Mouse (Mus musculus) adipocyte (in vitro differentiated cells): ENCODE results near the gene Arf3.
A peak's percentile ranks its signal among the peaks of the same experiment; 100 is the strongest.
"Not testable (repeated sequence)": the region's sequence is repeated elsewhere in the genome, so short reads cannot be mapped to it uniquely, and the experiment has no call there.

ENCODE experiments used
- DNase-seq: peaks from one replicate; pipeline ENCODE4 v3.0.0-alpha.2; 2016; ENCODE audit warnings: low spot score

Arf3 gene

GRCm38 (mm10) chr15:98753021-98753423 lies 10.0 kb downstream of the Arf3 start:
- DNase-seq = no peak

GRCm38 (mm10) chr15:98749093-98749492 lies 13.9 kb downstream of the Arf3 start:
- no peak for DNase-seq

GRCm38 (mm10) chr15:98747296-98747695 lies 15.7 kb downstream of the Arf3 start:
- no peak for DNase-seq

GRCm38 (mm10) chr15:98746344-98746965 lies 16.6 kb downstream of the Arf3 start:
- DNase-seq = no peak

GRCm38 (mm10) chr15:98743863-98744262 lies 19.2 kb downstream of the Arf3 start:
- not testable (repeated sequence) for DNase-seq

GRCm38 (mm10) chr15:98742766-98743428 lies 20.1 kb downstream of the Arf3 start:
- no peak for DNase-seq

GRCm38 (mm10) chr15:98740219-98740618 lies 22.8 kb downstream of the Arf3 start:
- DNase-seq = no peak

GRCm38 (mm10) chr15:98738796-98739195 lies 24.2 kb downstream of the Arf3 start:
- DNase-seq = no peak

GRCm38 (mm10) chr15:98737881-98738280 lies 25.1 kb downstream of the Arf3 start:
- peak; percentile 14 for DNase-seq

GRCm38 (mm10) chr15:98736521-98736920 lies 26.5 kb downstream of the Arf3 start:
- DNase-seq = no peak

- DNase-seq = no peak
Observed at GRCm38 (mm10) chr15:98733976-98734566, 28.9 kb downstream of the Arf3 start.

GRCm38 (mm10) chr15:98733370-98733769 lies 29.6 kb downstream of the Arf3 start:
- no peak for DNase-seq

- no peak for DNase-seq
Observed at GRCm38 (mm10) chr15:98732006-98732531, 30.9 kb downstream of the Arf3 start.

- no peak for DNase-seq
Observed at GRCm38 (mm10) chr15:98730790-98731189, 32.2 kb downstream of the Arf3 start.

- no peak for DNase-seq
Observed at GRCm38 (mm10) chr15:98729791-98730545, 33.0 kb downstream of the Arf3 start.

GRCm38 (mm10) chr15:98728366-98728765 lies 34.6 kb downstream of the Arf3 start:
- DNase-seq = peak; percentile 18

GRCm38 (mm10) chr15:98727443-98728321 lies 35.3 kb downstream of the Arf3 start, which contains the start of gene Fkbp11:
Gene Fkbp11, minus strand, starts transcription at chr15:98728198.
- DNase-seq = peak; percentile 52

- DNase-seq = no peak
Observed at GRCm38 (mm10) chr15:98726746-98727145, 36.3 kb downstream of the Arf3 start.

- no peak for DNase-seq
Observed at GRCm38 (mm10) chr15:98726079-98726478, 36.9 kb downstream of the Arf3 start.

GRCm38 (mm10) chr15:98724441-98724840 lies 38.6 kb downstream of the Arf3 start:
- no peak for DNase-seq

GRCm38 (mm10) chr15:98722854-98723253 lies 40.2 kb downstream of the Arf3 start:
- DNase-seq = no peak
